Mouse (Mus musculus) E14TG2a.4 (cell line): Measurements from ENCODE around the gene Scn11a.

Source experiments
- CTCF ChIP-seq: conservative IDR thresholded peaks from 2 replicates; pipeline ENCODE4 v1.5.1; 2014; ENCODE audit warnings: low read length
- POU5F1 ChIP-seq: IDR thresholded peaks from 2 replicates; pipeline ENCODE4 v1.6.1; 2014; ENCODE audit warnings: low read length, borderline replicate concordance

DNA sequence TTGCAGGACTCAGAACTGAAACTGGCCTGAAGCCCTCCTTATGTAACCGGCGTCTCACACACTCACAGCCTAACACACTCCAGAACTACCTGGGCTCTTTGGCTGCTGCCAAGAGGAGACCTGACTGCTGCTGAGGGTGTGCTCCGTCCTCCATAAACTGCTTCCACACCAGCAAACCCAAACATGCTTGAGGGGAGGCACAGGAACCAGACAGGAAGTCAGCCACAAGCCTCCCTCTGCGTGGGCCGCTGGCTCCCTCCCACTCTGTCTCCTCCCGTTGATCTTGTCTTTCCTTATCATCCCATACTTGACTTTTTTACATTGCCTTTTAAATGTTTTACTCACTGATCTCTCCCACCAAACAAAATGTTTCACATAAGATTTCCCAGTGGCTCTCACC, 23.8 kb downstream of the Scn11a start:
- TF ChIP-seq CTCF (no peak), POU5F1 (no peak)
